Mouse (Mus musculus) CD4-positive helper T cell, adult 2 months (primary cell): ENCODE measurements around the gene Crybg2.

Experiments
- DNase-seq: peaks from one replicate; pipeline ENCODE4 v3.0.0-alpha.2; 2012; ENCODE audit warnings: low read depth, missing footprints, low spot score

Gene Crybg2

GRCm38 (mm10) chr4:134060135-134060865 is at the start of gene Crybg2:
Gene Crybg2 (plus strand): TSS chr4:134060815.
- no peak for DNase-seq

GRCm38 (mm10) chr4:134011450-134012414 is 48.9 kb upstream of the Crybg2 start:
- no peak for DNase-seq

DNA sequence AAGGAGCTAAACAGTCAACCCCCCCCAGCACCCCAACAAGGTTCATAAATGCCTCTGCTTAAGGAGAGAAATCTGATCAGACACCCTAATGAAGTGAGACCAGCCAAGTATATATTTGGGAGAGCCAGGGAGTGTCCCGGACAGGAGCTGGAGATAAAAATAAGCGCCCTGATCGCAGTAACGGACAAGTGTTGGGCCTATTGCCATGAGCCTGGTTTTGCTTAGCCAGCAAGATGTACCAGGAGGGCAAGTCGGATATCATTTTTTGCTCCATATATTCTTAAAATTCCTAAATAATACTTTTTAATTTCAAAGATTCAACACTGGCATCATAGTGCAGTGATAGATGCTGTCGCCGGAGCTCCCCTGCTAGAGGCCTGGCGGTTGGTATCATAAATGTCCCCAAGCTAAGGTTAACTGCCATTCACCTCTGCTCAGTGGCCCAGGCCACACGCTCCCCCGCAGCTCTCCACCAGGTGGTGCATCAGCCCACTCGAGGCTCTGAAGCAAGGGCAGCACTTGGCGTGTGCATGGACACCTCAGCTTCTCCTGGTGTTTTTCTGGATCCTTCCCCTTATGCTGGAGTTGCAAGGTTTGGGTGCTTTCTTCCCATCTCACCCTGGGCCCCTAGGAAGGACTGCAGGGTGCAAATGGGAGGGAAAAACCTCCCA is 47.6 kb upstream of the Crybg2 start:
- no peak for DNase-seq

DNA sequence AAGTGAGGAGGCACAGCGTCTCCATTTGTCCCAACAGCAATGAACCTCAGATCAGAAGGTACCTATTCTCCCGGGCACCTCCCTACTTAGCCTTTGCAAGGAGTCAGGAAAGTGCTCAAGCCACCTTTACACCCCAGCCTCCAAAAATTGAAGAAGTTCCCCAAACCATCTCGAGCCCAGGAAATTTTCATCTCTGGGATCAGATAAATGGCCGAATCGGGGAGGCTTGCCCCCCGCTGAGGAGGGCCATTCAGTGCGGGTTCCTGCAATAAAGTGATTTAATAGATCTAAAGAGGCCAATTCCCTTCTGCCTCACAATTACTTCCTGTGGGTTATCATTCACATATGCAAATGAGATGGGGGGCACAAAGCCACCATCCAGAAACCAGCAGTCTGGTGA is 44.4 kb upstream of the Crybg2 start:
- DNase-seq, result no peak

DNA sequence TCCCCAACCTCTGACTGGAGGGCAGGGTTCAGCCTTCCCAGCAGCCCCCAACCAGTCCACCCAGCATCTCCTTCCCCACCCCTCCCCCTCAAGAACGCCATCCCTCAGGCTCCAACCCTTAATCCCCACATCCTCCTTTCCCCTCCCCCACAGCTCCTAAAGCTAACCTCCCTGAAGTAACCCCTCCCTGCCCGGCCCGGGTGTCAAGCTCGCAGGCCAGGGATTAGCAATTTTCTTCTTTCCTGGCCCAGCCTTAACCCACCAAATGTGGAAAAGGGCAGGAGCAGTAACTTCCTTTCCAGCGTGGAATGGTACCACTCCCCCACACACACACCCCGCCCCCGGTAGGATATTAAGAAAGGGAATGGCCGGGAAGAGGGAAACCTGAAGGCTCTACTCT is 43.8 kb upstream of the Crybg2 start:
- no peak for DNase-seq

- DNase-seq, result no peak
Measured at GRCm38 (mm10) chr4:134017201-134017865, 43.3 kb upstream of the Crybg2 start.

GRCm38 (mm10) chr4:134018038-134018778 is 42.4 kb upstream of the Crybg2 start:
- no peak for DNase-seq

DNA sequence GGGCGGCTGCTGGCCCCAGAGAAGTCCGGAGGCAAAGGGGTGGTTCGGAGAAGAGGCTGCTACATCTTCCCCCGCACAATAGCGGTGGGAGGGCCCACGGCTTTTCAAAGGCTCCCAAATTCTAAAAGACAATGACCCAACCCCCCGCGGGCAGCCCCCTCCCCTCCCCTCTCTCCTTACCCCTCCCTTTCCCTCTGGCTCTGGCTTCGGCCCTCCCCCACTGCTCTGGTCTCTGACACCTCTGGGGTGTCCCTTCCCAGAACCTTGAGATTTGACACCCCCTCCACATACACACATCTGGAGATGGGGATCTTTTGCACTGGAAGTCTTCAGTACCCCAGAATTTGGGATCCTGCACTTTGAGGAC is 41.9 kb upstream of the Crybg2 start, which contains the start of gene Lin28a:
TSS of gene Lin28a (minus strand) at position 63 of the 367 bp plus-strand sequence.
- no peak for DNase-seq

- no peak for DNase-seq
Measured at GRCm38 (mm10) chr4:134019210-134019609, 41.4 kb upstream of the Crybg2 start.

DNA sequence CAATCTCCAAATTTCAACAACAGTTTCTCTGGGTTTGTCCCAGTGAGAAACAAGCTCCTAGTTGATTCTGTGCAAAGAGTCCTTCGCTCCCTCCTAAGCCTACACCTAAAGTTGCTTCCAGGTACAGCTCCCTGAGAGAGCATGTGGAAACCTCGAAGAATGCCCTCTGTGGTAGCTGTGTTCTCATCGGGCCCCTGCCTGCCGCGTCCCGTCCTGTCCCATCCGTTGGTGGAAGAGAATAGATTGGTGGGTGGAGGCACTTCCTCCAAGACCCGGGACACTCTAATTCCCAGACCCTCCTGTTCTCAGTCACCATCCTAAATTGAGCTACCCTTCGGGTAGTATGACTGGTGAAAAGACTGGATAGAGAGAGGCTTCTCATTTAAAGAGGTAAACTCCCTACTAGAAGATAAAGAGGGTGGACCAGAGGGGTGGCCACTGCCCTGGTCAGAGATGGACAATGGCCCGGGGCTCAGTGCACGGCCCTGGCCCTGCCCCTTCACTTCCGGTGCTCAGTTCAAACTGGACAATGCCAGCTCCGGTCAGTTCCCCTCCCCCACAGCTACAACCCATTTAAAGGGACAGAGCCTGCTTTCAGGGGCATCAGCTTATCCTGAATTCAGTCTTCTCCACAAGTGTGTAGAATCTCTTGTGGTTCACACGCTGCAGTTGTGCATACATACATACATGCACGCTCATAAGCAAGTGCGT is 40.8 kb upstream of the Crybg2 start:
- DNase-seq, result no peak

- DNase-seq, result peak; percentile 55
Measured at GRCm38 (mm10) chr4:134020621-134021020, 40.0 kb upstream of the Crybg2 start.

DNA sequence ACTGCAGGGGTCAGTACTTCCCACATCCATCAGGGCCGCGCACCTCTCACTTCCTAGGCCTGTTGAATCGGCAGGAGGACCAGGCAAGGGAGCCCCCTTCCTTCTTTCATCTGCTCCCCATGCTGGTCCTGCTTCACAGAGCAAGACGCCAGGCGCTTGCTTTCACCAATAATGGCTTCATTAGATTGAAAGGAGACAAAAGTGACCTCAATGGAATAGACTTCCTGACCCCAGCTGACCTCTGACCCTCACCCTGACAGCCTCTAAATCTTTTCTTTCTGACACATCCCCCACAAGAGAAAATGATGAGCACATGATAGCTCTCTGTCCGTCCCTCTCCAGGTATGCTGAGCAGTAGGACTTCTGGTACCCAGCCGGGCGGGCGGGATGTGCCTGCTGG is 34.8 kb upstream of the Crybg2 start:
- DNase-seq, result no peak

DNA sequence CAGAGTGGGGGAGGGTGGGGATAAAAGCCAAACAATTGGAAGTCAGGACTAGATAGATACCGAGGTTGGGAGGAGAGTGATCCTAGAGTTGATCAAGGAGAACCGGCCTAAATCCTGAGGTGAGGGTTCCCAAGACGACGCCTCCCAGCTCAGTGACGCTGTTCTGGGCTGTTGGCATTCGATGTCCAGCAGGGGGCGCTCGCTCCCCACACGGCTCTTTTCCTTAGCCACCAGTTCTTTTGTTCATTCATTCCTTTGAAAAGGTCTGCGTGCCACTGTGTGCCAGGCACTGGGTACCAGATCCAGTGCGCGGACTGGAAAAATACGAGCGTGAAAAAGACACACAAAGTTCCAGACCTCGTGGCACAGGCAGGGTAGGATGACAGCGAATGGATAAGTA is 24.7 kb upstream of the Crybg2 start:
- DNase-seq, result peak; percentile 83

GRCm38 (mm10) chr4:134041317-134042123 is 19.1 kb upstream of the Crybg2 start:
- peak; percentile 74 for DNase-seq

- peak; percentile 43 for DNase-seq
Measured at GRCm38 (mm10) chr4:134043041-134043440, 17.6 kb upstream of the Crybg2 start.

DNA sequence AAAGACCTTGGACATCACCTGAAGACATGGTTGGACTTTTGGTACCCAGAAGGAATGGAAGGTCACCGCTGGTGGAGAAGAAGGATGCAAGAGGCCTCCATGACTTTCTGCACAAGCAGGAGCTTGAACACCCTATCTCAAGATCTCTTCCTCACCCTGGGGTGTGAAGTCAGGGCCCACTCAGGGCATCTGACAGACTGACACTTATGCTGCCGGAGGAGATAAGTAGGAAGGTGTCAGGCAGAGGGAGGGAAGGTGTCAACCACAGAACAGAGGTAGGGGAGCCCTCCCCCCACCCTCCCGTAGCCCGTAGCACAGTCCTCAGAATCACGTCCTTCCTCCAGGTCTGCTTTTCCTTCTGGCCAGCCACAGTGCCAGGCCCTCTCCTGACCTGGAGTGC is 13.0 kb upstream of the Crybg2 start:
- peak; percentile 73 for DNase-seq

DNA sequence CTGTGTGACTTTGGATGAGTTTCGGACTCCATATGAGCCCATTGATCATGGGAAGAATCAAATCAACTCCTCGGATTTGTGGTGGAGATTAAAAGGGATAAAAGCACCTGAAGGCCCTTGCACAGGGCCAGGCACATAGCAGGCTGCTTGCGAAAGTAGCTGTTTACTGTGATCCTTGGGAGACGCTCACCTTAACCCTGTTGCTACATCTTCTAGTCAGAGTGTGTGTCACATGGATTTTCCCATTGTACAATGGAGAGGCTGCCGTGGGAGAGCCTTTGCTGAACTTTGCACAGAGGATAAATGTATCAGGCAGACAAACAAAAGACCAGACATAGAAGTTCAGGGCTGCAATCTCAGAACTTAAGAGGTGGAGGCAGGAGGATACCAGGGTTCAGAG is 8.7 kb upstream of the Crybg2 start:
- no peak for DNase-seq

DNA sequence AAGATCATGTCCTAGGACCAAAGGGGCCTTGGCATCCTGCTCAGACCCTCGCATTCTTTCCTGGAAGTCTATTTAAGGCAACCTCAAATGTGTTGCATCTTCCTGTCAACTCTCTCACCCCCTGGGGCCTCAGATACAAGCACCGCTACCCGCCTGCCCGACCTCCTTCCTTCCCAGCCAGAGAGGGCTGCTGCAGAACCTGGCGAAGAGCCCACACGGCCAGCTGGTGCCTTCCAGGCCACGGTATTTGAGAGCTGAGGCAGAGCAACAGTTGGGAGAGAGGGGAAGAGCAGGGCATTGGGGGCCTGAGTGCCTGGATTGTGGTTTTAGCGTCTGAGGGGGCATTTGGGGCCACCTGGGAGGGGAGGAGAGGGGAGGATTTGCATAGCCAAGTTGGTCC is 8.1 kb upstream of the Crybg2 start:
- DNase-seq, result no peak

DNA sequence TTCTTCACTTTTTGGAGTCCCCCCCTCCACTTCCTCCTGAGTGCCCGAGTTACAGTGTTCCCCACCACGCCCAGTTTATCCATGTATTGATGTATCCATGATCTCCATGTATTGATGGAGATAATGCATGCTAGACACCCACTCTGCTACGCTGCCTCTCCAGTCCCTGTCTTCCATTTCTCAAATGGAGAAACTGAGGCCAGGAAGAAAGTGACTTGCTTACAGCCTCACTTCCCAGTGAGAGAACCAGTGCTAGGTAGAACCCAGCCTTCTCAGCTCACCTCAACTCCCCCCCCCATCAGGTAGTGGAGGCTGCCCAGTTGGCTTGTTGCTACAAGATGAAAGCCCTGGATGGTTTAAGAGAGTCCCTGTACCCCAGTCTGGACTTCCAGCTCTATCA is 7.1 kb upstream of the Crybg2 start, which contains the start of gene Zfp683:
TSS of gene Zfp683 (plus strand) at position 301 of the 400 bp plus-strand sequence.
- DNase-seq, result no peak
